Mouse (Mus musculus) gastrocnemius, postnatal 14 days (tissue): ENCODE results near the gene Gusb. TPM values are rescaled to one million over a fixed set of nuclear protein-coding genes. Genes with fewer than 3 reads are reported as not detected.
A peak's percentile ranks its signal among the peaks of the same experiment; 100 is the strongest.
"Not testable (repeated sequence)": the region's sequence is repeated elsewhere in the genome, so short reads cannot be mapped to it uniquely, and the experiment has no call there.

Experiments used
- DNase-seq: peaks from one replicate; pipeline ENCODE4 v3.0.0; 2021; ENCODE audit warnings: mixed read lengths
- intact Hi-C: fragments of 180-260 bp; cut with DNase I; formaldehyde crosslinking; loops from one replicate; pipeline ENCODE4 v1.15.1; 2025; ENCODE audit warnings: low total_unique reads
- long read RNA-seq, 2 experiments: library from polyadenylated mRNA; stranded (forward); transcript quantifications; one replicate each; pipeline ENCODE4 v2.0.0; 2021
- total RNA-seq, 2 experiments: library from RNA; stranded (reverse); gene quantifications; 2 replicates each; pipeline ENCODE4 v1.2.3; 2021

The Gusb gene
- total RNA-seq: 10 to 100 TPM; 10.6 to 13.4 TPM
- long read RNA-seq, experiment 1, transcript Gusb-201 (12 exons, 2,687 nt): major isoform, 20 of 23 reads
- long read RNA-seq, experiment 1, partial matches to known transcripts: 0 of 23 reads
- long read RNA-seq, experiment 1, other reads (novel, unspliced or antisense): 3 of 23 reads
- long read RNA-seq, experiment 2, transcript Gusb-201 (12 exons, 2,687 nt): major isoform, 19 of 19 reads
- long read RNA-seq, experiment 2, partial matches to known transcripts: 0 of 19 reads
- long read RNA-seq, experiment 2, other reads (novel, unspliced or antisense): 0 of 19 reads

- DNase-seq: peak; percentile 87
- intact Hi-C loops: no loop called here
Measured at GRCm38 (mm10) chr5:130002301-130003146, at the start of gene Gusb. Gene Gusb, minus strand, starts transcription at chr5:130003049.

GRCm38 (mm10) chr5:130052510-130052909 is 49.7 kb upstream of the Gusb start:
- DNase-seq: peak; percentile 41
- intact Hi-C loops: no loop called here

GRCm38 (mm10) chr5:130051073-130051860 is 48.4 kb upstream of the Gusb start:
- intact Hi-C loops: no loop called here
- no peak for DNase-seq

- intact Hi-C loops: no loop called here
- no peak for DNase-seq
Measured at GRCm38 (mm10) chr5:130050416-130050815, 47.6 kb upstream of the Gusb start.

- intact Hi-C loops: loop anchor here (5.0 kb wide), 1 partner anchor 88 kb away; no protein-coding TSS in a partner anchor
- DNase-seq: peak; percentile 64
Measured at GRCm38 (mm10) chr5:130048786-130049520, 46.1 kb upstream of the Gusb start.

- intact Hi-C loops: loop anchor here (5.0 kb wide), 1 partner anchor 90 kb away; no protein-coding TSS in a partner anchor
- DNase-seq: no peak
Measured at GRCm38 (mm10) chr5:130047013-130047412, 44.2 kb upstream of the Gusb start.

DNA sequence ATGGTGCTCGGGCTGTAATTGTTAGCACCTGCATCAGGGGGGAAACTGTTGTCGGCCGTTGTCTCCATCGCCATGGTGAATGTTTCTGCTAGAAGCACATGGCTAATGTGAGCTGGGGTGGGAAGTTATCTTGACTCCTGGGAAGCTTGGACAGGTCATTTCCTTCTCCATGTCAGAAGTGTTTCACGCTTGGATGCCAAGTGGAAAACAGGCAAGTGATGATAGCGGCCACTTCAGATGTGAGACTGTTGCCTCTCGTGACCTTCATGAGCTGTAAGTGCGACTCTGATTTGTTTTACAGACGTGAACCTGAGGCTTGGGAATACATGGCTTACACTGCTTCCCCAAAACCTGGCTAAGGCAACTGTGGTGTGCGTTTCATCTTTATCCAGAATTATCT is 43.7 kb upstream of the Gusb start:
- DNase-seq: no peak
- intact Hi-C loops: loop anchor here (5.0 kb wide), 1 partner anchor 91 kb away; no protein-coding TSS in a partner anchor

DNA sequence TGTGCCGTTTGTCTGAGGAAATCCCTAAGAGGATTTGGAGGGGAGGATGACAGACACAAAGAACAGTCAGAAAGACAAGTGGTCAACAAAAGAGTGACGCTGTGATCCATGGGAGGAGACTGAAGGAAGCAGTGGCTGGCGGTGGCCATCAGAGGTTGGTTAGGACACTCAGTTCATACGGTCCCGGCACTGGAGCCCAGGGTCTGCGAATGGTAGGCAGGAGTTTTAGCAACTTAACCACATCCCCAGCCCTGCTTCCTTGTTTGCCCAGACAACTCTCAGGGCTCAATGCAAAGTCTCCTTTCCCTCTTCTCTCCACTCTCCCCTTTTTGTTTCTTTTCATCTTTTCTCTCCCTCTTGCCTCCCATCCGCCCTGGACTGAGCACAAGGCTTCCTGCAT is 43.3 kb upstream of the Gusb start:
- intact Hi-C loops: loop anchor here (5.0 kb wide), 1 partner anchor 91 kb away; no protein-coding TSS in a partner anchor
- no peak for DNase-seq

- intact Hi-C loops: no loop called here
- DNase-seq: peak; percentile 77
Measured at GRCm38 (mm10) chr5:130044201-130044695, 41.4 kb upstream of the Gusb start.

DNA sequence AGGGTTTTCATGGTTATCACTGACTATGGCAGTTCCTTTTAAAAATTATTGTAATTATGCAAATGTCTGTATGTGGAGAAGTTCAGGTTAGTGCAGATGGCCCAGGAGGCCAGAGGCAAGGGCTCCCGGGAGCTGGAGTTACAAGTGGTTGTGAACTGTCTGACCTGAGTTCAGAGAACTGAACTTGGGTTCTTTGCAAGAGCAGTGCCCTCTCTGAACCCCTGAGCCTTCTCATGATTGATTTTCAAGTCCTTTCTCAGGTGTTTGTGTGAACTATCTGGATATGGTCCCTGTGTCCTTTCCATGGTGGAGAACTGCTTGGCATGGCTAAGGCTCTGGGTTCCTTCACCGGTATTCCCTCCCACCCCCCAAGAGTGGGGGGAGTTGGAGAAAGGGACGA is 40.9 kb upstream of the Gusb start:
- intact Hi-C loops: no loop called here
- no peak for DNase-seq

- intact Hi-C loops: no loop called here
- no peak for DNase-seq
Measured at GRCm38 (mm10) chr5:130041262-130041661, 38.4 kb upstream of the Gusb start.

DNA sequence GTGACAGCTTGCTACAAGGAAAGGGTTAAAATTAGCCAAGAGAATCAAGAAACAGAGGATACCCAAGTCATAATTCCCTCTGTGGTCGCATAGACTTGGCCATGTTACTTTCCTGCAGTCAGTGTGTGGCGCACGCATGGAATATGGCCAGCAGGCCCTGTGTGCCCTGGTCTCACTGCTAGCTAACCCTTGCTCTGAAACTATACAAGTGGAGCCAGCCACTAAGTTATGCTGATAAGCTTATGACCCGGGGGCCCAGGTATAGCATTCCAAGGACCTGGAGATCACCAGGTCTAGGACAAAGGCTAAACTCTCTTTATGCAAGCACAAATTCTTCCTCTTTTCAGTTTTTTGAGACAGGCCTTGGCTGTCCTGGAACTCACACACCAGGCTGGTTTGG is 37.9 kb upstream of the Gusb start:
- intact Hi-C loops: no loop called here
- no peak for DNase-seq

- intact Hi-C loops: no loop called here
Measured at GRCm38 (mm10) chr5:130037752-130038455, 35.1 kb upstream of the Gusb start.

DNA sequence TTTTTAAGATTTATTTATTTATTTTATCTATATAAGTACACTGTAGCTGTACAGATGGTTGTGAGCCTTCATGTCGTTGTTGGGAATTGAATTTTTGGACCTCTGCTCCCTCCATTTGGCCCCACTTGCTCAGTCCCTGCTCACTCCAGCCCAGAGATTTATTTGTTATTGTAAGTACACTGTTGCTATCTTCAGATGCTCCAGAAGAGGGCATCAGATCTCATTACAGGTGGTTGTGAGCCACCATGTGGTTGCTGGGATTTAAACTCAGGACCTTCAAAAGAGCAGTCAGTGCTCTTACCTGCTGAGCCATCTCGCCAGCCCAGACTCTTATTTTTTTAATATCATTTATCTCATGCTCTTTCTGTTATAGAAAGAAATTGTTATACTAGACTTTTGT is 33.5 kb upstream of the Gusb start:
- DNase-seq, intact Hi-C loops: not testable (repeated sequence)

More at GRCm38 (mm10) chr5:130037752-130038455, 35.1 kb upstream of the Gusb start:
- DNase-seq: peak; percentile 66

- DNase-seq: no peak
- intact Hi-C loops: no loop called here
Measured at GRCm38 (mm10) chr5:130033869-130034268, 31.0 kb upstream of the Gusb start.

- DNase-seq: no peak
Measured at GRCm38 (mm10) chr5:130031410-130032390, 28.9 kb upstream of the Gusb start.

More at GRCm38 (mm10) chr5:130031410-130032390, 28.9 kb upstream of the Gusb start:
- intact Hi-C loops: no loop called here
